In genomic region chr4:49567613-49568012, GRCm38 (mm10) we compare ENCODE assay signal across 9 mouse cellular contexts. TPM values are rescaled to one million over a fixed set of nuclear protein-coding genes. Genes with fewer than 3 reads are reported as not detected.
DNase-seq lines count a peak whose midpoint lies in the region; ATAC-seq and TF ChIP-seq lines count a peak whose summit lies in the region.
"Had no signal": no experiment of that assay in that cellular context is flagged by ENCODE, and none has a peak within 500 bp of the region (broad histone marks: within the 10 kb centered on the region; RNA-seq: fewer than 3 reads in every experiment).

No protein-coding gene starts in this region.

- no peak overlapping the region for H3K27ac ChIP-seq in cerebellum, adult 2 months (ENCODE audit: insufficient read depth, low read length)

- H3K4me1 ChIP-seq in cerebellum, adult 2 months (ENCODE audit: control insufficient read depth, insufficient read depth, low read length): no peaks in the 10 kb centered on the region

- peak; percentile 69 for TF ChIP-seq CTCF in cerebellum, adult 2 months (IDR thresholded peaks at IDR 0.05; ENCODE audit: borderline replicate concordance, insufficient read depth, low read depth, low read length)

- intact Hi-C loops in heart, postnatal 25 days (cut with DNase I): loop anchor here (1.0 to 2.0 kb wide), 2 partner anchors 29 to 60 kb away; partner anchors contain the start of gene Tmem246

- peak; percentile 100 for ATAC-seq in frontal cortex, adult (ENCODE audit: low TSS enrichment)

- no peaks in the 10 kb centered on the region for H3K27me3 ChIP-seq in cerebellum, adult 2 months (ENCODE audit: control insufficient read depth, insufficient read depth, low read length)

- no peak overlapping the region for H3K4me3 ChIP-seq in cerebellum, adult 2 months (replicated peaks; ENCODE audit: insufficient read depth, low read depth, low read length)
- H3K4me3 ChIP-seq: myocyte had no signal

- 20% methylated on average over 3 of the region's 3 CpGs for WGBS in cerebellum, adult 2 months

- DNase-seq in heart, adult 18-20 months: peak; percentile 72 to 85
- DNase-seq in heart, postnatal 25 days (ENCODE audit: low spot score): no peak
- peak; percentile 53 to 74 for DNase-seq in cerebellum, adult 2 months
- DNase-seq in hindlimb bud, embryonic 11.5 days (ENCODE audit: extremely low spot score, low read depth, low spot score): peak; percentile 50
- peak; percentile 66 for DNase-seq in left cerebral cortex, adult 11 months (ENCODE audit: low spot score)
- DNase-seq in lung, postnatal 25 days (ENCODE audit: low spot score): peak; percentile 85
- DNase-seq in right cerebral cortex, postnatal 25 days: peak; percentile 47

- TF ChIP-seq POLR2A in cerebellum, adult 2 months (IDR thresholded peaks at IDR 0.05; ENCODE audit: borderline replicate concordance, insufficient read depth, low read length): no peak

RNA-seq across cellular contexts. Expression of gene Aldob, which starts 18.3 kb away (rescaled TPM):
- total RNA-seq in heart, adult 18-20 months (2021): 10 to 100 TPM in 1 of 2 experiments, 1 to 10 TPM in 1; 9.2 to 11.7 TPM
- under 1 TPM in 1 of 2 experiments, not detected in 1; 0.14 TPM for total RNA-seq in heart, postnatal 25 days (2021)
- 3.4 and 3.8 TPM in 2 replicates for polyA plus RNA-seq in cerebellum, adult 2 months (2012; rRNA removed)
- polyA plus RNA-seq: myocyte had no signal

RNA-seq across cellular contexts. Expression of gene Tmem246, which starts 30.1 kb away (rescaled TPM):
- 10 to 100 TPM; 48.3 to 56.5 TPM for total RNA-seq in heart, adult 18-20 months (2021)
- total RNA-seq in heart, postnatal 25 days (2021): 10 to 100 TPM; 49.3 to 51.8 TPM
- 93.9 and 94.6 TPM in 2 replicates for polyA plus RNA-seq in cerebellum, adult 2 months (2012; rRNA removed)

RNA-seq across cellular contexts. Expression of gene Zfp189, which starts 46.6 kb away (rescaled TPM):
- 1 to 10 TPM; 6.1 to 7.2 TPM for total RNA-seq in heart, adult 18-20 months (2021)
- total RNA-seq in heart, postnatal 25 days (2021): 1 to 10 TPM; 4.9 to 6.4 TPM
- polyA plus RNA-seq in cerebellum, adult 2 months (2012; rRNA removed): 4.6 and 5.0 TPM in 2 replicates

RNA-seq across cellular contexts. Expression of gene Mrpl50, which starts 46.7 kb away (rescaled TPM):
- total RNA-seq in heart, adult 18-20 months (2021): 10 to 100 TPM; 51.0 to 53.6 TPM
- 10 to 100 TPM; 46.1 to 47.0 TPM for total RNA-seq in heart, postnatal 25 days (2021)
- 18.4 and 20.0 TPM in 2 replicates for polyA plus RNA-seq in cerebellum, adult 2 months (2012; rRNA removed)

Comparison
In these comparisons a context has a peak if more than half of its experiments do, and no peak if none do; other contexts are left out.
1. RNA of gene Aldob, which starts 18.3 kb away (total RNA-seq): 9.2 to 11.7 TPM in heart, adult 18-20 months; 0.14 TPM in heart, postnatal 25 days; every median in the first group is over 4 times any median in the second.